Mouse (Mus musculus) stomach, embryonic 14.5 days (tissue): ENCODE measurements around the gene Tmem63b. TPM values are rescaled to one million over a fixed set of nuclear protein-coding genes. Genes with fewer than 3 reads are reported as not detected.

Experiments used
- ATAC-seq: fragments of 200-750 bp; cut with Nextera tagmentation; 2 replicates; pipeline ENCODE4 v1.8.0; 2017; ENCODE audit warnings: low read depth, moderate TSS enrichment; ENCODE audit not compliant: insufficient number of reproducible peaks, insufficient read depth, low FRiP score
- H3K27ac ChIP-seq: fragments of 300-500 bp; sonication (generic); 2 replicates; pipeline ENCODE4 v1.5.1; 2014; ENCODE audit warnings: mild to moderate bottlenecking, low read length, moderate library complexity, mixed read lengths
- H3K27me3 ChIP-seq: fragments of 300-500 bp; sonication (generic); 2 replicates; pipeline ENCODE4 v1.6.1; 2014; ENCODE audit warnings: low read length, control low read depth, mixed read lengths; ENCODE audit not compliant: control insufficient read depth, insufficient read depth
- H3K36me3 ChIP-seq: fragments of 300-500 bp; sonication (generic); 2 replicates; pipeline ENCODE4 v1.6.1; 2014; ENCODE audit warnings: mild to moderate bottlenecking, control low read depth, low read length, moderate library complexity, mixed read lengths; ENCODE audit not compliant: control insufficient read depth, insufficient read depth
- H3K4me1 ChIP-seq: fragments of 300-500 bp; sonication (generic); 2 replicates; pipeline ENCODE4 v1.6.1; 2014; ENCODE audit warnings: low read length, control low read depth, mixed read lengths; ENCODE audit not compliant: control insufficient read depth, insufficient read depth
- H3K4me2 ChIP-seq: fragments of 300-500 bp; sonication (generic); replicated peaks from 2 replicates; pipeline ENCODE4 v1.6.1; 2014; ENCODE audit warnings: low read depth, low read length, control low read depth
- H3K4me3 ChIP-seq: fragments of 300-500 bp; sonication (generic); 2 replicates; pipeline ENCODE4 v1.5.1; 2014; ENCODE audit warnings: low read depth, low read length, control low read depth
- H3K9ac ChIP-seq: fragments of 300-500 bp; sonication (generic); replicated peaks from 2 replicates; pipeline ENCODE4 v1.6.1; 2014; ENCODE audit warnings: low read depth, mild to moderate bottlenecking, control low read depth, low read length, moderate library complexity, mixed read lengths
- H3K9me3 ChIP-seq: fragments of 300-500 bp; sonication (generic); 2 replicates; pipeline ENCODE4 v1.6.1; 2016; ENCODE audit warnings: low read depth, low read length, control low read depth; ENCODE audit not compliant: control insufficient read depth
- WGBS: fragments of 180-500 bp; shearing (Covaris S2); extraction: QIAGEN DNeasy Blood & Tissue Kit; methylation state at CpG from one replicate; pipeline ENCODE4 v1.1.7; 2014; 5-methylcytosine and 5-hydroxymethylcytosine counted together
- polyA plus RNA-seq: library from polyadenylated mRNA; unstranded; fragments of >200 nt; fragmentation: Nextera tagmentation; extraction: Ambion mirVana; gene quantifications from 2 replicates; pipeline ENCODE4 v1.2.1, GENCODE M21; 2014

Tmem63b gene
- polyA plus RNA-seq, 1 experiment from 2014 or later: 30.8 TPM

DNA sequence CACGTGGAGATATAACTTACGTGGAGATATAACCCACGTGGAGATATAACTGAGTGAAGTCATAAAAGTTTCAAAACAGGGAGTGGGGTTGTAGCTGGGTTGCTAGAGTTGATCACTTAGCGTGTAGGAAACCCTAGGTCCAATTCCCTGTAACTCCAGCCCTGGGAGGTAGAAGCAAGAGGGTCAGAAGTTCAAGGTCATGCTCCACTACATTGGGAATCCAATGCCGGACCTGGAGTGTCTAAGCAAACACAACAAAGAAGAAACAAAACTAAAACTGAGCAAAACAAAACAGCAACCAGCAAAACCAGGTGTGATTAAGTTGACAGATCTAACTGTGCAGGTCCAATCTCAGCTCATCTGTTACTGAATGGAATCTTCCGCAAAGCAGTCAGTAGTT lies 69.0 kb downstream of the Tmem63b start:
- Histone ChIP-seq H3K9ac (no peak overlapping the region), H3K27ac (no peak overlapping the region), H3K4me2 (no peak overlapping the region), H3K36me3 (no peaks in the 10 kb centered on the region), H3K9me3 (no peaks in the 10 kb centered on the region), H3K27me3 (no peaks in the 10 kb centered on the region), H3K4me3 (no peak overlapping the region), H3K4me1 (peaks cover 11% of the 10 kb centered on the region; the same call in 1 of the 2 replicates)
- ATAC-seq: no peak
- 91% methylated on average over 6 of the region's 6 CpGs for WGBS

GRCm38 (mm10) chr17:45616679-45617078 lies 70.0 kb downstream of the Tmem63b start:
- no peaks in the 10 kb centered on the region for H3K36me3 ChIP-seq
- peaks cover 11% of the 10 kb centered on the region; the same call in 1 of the 2 replicates for H3K4me1 ChIP-seq
- no peak overlapping the region for H3K4me2 ChIP-seq
- no peak for ATAC-seq
- no peaks in the 10 kb centered on the region for H3K9me3 ChIP-seq
- no peak overlapping the region for H3K4me3 ChIP-seq
- no peak overlapping the region for H3K27ac ChIP-seq
- H3K9ac ChIP-seq: no peak overlapping the region
- 79% methylated on average over 3 of the region's 3 CpGs for WGBS
- no peaks in the 10 kb centered on the region for H3K27me3 ChIP-seq

DNA sequence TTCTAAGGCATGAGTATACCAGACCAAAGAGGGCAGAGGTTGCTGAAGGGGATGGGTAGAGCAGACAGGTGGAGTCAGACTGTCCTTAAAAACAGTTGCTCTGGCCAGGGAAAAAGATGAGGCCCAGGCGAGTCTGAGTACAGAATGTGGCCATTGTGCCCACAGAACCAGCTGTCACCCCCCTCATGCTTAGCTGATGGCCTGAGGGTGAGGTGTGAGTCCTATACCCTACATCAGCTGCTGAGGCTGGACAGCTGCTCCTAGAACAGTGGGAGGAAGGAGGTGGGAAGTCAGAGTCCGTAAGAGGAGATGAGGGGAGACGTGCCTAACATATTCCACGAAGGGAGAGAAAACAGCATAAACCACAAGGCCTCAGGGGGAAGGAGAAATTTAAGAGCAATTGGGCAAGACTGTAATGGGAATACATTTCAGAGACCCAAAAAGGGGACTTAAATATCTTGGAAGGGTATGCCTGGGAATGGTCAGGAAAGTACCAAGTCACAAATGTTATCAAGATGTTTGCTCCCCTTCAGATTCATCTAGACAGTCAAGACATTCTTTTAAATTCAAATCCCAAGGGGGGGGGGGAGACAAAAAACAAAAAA lies 70.6 kb downstream of the Tmem63b start:
- Histone ChIP-seq H3K27me3 (no peaks in the 10 kb centered on the region), H3K27ac (no peak overlapping the region), H3K4me2 (no peak overlapping the region), H3K4me3 (no peak overlapping the region), H3K4me1 (peaks cover 11% of the 10 kb centered on the region; the same call in 1 of the 2 replicates), H3K9ac (no peak overlapping the region), H3K9me3 (no peaks in the 10 kb centered on the region), H3K36me3 (no peaks in the 10 kb centered on the region)
- ATAC-seq: no peak
- 62% methylated on average over 4 of the region's 4 CpGs for WGBS

- H3K9me3 ChIP-seq: no peaks in the 10 kb centered on the region
- WGBS: 86% methylated on average over 7 of the region's 7 CpGs
- H3K4me2 ChIP-seq: no peak overlapping the region
- no peak overlapping the region for H3K4me3 ChIP-seq
- H3K36me3 ChIP-seq: no peaks in the 10 kb centered on the region
- H3K27me3 ChIP-seq: no peaks in the 10 kb centered on the region
- no peak overlapping the region for H3K27ac ChIP-seq
- no peaks in the 10 kb centered on the region for H3K4me1 ChIP-seq
- no peak for ATAC-seq
- no peak overlapping the region for H3K9ac ChIP-seq
These were observed 73.8 kb downstream of the Tmem63b start for GRCm38 (mm10) chr17:45612921-45613320.

DNA sequence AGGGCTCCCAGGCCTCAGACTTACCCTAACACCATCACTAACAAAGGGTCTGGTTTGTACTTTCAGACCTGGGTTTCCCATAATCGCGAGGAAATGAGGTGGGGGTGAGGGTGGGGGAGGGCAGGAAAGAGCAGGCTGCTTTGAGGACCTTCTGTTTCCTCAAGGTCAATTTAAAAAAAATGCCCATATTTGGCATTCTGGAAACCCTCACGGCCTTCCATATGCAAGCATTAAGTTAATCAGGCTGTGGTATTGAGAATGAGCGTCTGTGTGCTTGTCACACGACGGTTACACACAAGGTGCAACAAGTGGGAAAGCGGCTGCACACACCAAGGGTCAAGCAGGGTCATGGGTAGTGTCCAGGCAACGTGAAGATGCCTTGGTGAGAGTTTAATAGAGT lies 74.7 kb downstream of the Tmem63b start:
- no peak for ATAC-seq
- no peak overlapping the region for H3K4me3 ChIP-seq
- H3K4me1 ChIP-seq: no peaks in the 10 kb centered on the region
- no peaks in the 10 kb centered on the region for H3K27me3 ChIP-seq
- no peaks in the 10 kb centered on the region for H3K9me3 ChIP-seq
- H3K27ac ChIP-seq: no peak overlapping the region
- no peak overlapping the region for H3K9ac ChIP-seq
- 68% methylated on average over 8 of the region's 8 CpGs for WGBS
- H3K4me2 ChIP-seq: no peak overlapping the region
- no peaks in the 10 kb centered on the region for H3K36me3 ChIP-seq

Other genes with a start within 250 kb of the Tmem63b start
- 0.50 and 0.59 TPM in 2 replicates for gene Spats1, start 211.5 kb downstream of the Tmem63b start, polyA plus RNA-seq
- gene Aars2, start 180.1 kb downstream of the Tmem63b start, polyA plus RNA-seq: 14.8 and 16.8 TPM in 2 replicates
- gene Tcte1, start 163.5 kb downstream of the Tmem63b start, polyA plus RNA-seq: 0.29 and 0.65 TPM in 2 replicates
- 1.8 and 2.6 TPM in 2 replicates for gene Tmem151b, start 137.2 kb downstream of the Tmem63b start, polyA plus RNA-seq
- 3.7 and 4.2 TPM in 2 replicates for gene Nfkbie, start 131.2 kb downstream of the Tmem63b start, polyA plus RNA-seq
- gene Slc35b2, start 123.0 kb downstream of the Tmem63b start, polyA plus RNA-seq: 117 and 120 TPM in 2 replicates
- 1,573 and 1,607 TPM in 2 replicates for gene Hsp90ab1, start 113.6 kb downstream of the Tmem63b start, polyA plus RNA-seq
- gene Slc29a1, start 87.3 kb downstream of the Tmem63b start, polyA plus RNA-seq: 72.2 and 73.0 TPM in 2 replicates
- 0.36 and 0.55 TPM in 2 replicates for gene Mymx, start 84.8 kb downstream of the Tmem63b start, polyA plus RNA-seq
- not detected in 2 replicates for gene Capn11, start 27.6 kb downstream of the Tmem63b start, polyA plus RNA-seq
- gene Mrpl14, start 583 bp downstream of the Tmem63b start, polyA plus RNA-seq: 155 and 171 TPM in 2 replicates
- 0.72 TPM in 1 of 2 replicates, not detected in the other for gene 1600014C23Rik, start 46.9 kb upstream of the Tmem63b start, polyA plus RNA-seq